Mouse (Mus musculus): Measurements from ENCODE around the gene Chrne. TPM values are rescaled to one million over a fixed set of nuclear protein-coding genes. Genes with fewer than 3 reads are reported as not detected.

The Chrne gene
- total RNA-seq, 2 experiments from 2014 or later: not detected

- peak; percentile 49 for DNase-seq (ENCODE audit: low spot score)
These were observed 34.6 kb upstream of the Chrne start for GRCm38 (mm10) chr11:70653345-70654197.

GRCm38 (mm10) chr11:70652884-70653344 lies 33.9 kb upstream of the Chrne start:
- intact Hi-C loops (cut with DNase I): loop anchor here (10.0 kb wide), 1 partner anchor 638 kb away; the partner anchor contains the start of genes Acadvl and Dlg4

More at GRCm38 (mm10) chr11:70653345-70654197, 34.6 kb upstream of the Chrne start:
- intact Hi-C loops (cut with DNase I): loop anchor here (2.0 to 10.0 kb wide), 2 partner anchors 15 to 639 kb away; partner anchors contain the start of genes Acadvl, Dlg4 and Spag7

GRCm38 (mm10) chr11:70652029-70652883 lies 33.2 kb upstream of the Chrne start:
- intact Hi-C loops (cut with DNase I): loop anchor here (10.0 kb wide), 1 partner anchor 637 kb away; the partner anchor contains the start of genes Acadvl and Dlg4
- no peak for DNase-seq (ENCODE audit: low spot score)

More at GRCm38 (mm10) chr11:70652884-70653344, 33.9 kb upstream of the Chrne start:
- no peak for DNase-seq (ENCODE audit: low spot score)

GRCm38 (mm10) chr11:70651391-70651790 lies 32.4 kb upstream of the Chrne start:
- no peak for DNase-seq (ENCODE audit: low spot score)

GRCm38 (mm10) chr11:70650322-70651175 lies 31.5 kb upstream of the Chrne start:
- no peak for DNase-seq (ENCODE audit: low spot score)
- intact Hi-C loops (cut with DNase I): loop anchor here (10.0 kb wide), 1 partner anchor 636 kb away; the partner anchor contains the start of genes Acadvl and Dlg4

More at GRCm38 (mm10) chr11:70651391-70651790, 32.4 kb upstream of the Chrne start:
- intact Hi-C loops (cut with DNase I): loop anchor here (10.0 kb wide), 1 partner anchor 637 kb away; the partner anchor contains the start of genes Acadvl and Dlg4

GRCm38 (mm10) chr11:70649185-70649734 lies 30.2 kb upstream of the Chrne start:
- no peak for DNase-seq (ENCODE audit: low spot score)
- intact Hi-C loops (cut with DNase I): no loop called here

- intact Hi-C loops (cut with DNase I): no loop called here
- DNase-seq (ENCODE audit: low spot score): no peak
These were observed 29.5 kb upstream of the Chrne start for GRCm38 (mm10) chr11:70648512-70648911.

- DNase-seq (ENCODE audit: low spot score): no peak
- intact Hi-C loops (cut with DNase I): loop anchor here (2.0 kb wide), 1 partner anchor 55 kb away; no protein-coding TSS in a partner anchor
These were observed 28.9 kb upstream of the Chrne start for GRCm38 (mm10) chr11:70647716-70648420.

GRCm38 (mm10) chr11:70646691-70647650 lies 28.0 kb upstream of the Chrne start, which contains the start of the genes Rnf167 and Slc25a11:
Gene Rnf167 (plus strand): TSS chr11:70647235.
Gene Slc25a11 (minus strand): TSS chr11:70647479.
- intact Hi-C loops (cut with DNase I): loop anchor here (2.0 kb wide), 1 partner anchor 56 kb away; no protein-coding TSS in a partner anchor
- peak; percentile 94 for DNase-seq (ENCODE audit: low spot score)

GRCm38 (mm10) chr11:70646259-70646555 lies 27.2 kb upstream of the Chrne start:
- DNase-seq (ENCODE audit: low spot score): no peak
- intact Hi-C loops (cut with DNase I): loop anchor here (2.0 kb wide), 1 partner anchor 57 kb away; no protein-coding TSS in a partner anchor

- no peak for DNase-seq (ENCODE audit: low spot score)
- intact Hi-C loops (cut with DNase I): loop anchor here (2.0 kb wide), 1 partner anchor 57 kb away; no protein-coding TSS in a partner anchor
These were observed 26.6 kb upstream of the Chrne start for GRCm38 (mm10) chr11:70645461-70646258.

- intact Hi-C loops (cut with DNase I): no loop called here
- no peak for DNase-seq (ENCODE audit: low spot score)
These were observed 25.6 kb upstream of the Chrne start for GRCm38 (mm10) chr11:70644564-70645103.

GRCm38 (mm10) chr11:70643051-70643450 lies 24.0 kb upstream of the Chrne start:
- intact Hi-C loops (cut with DNase I): no loop called here
- no peak for DNase-seq (ENCODE audit: low spot score)

- intact Hi-C loops (cut with DNase I): no loop called here
- DNase-seq (ENCODE audit: low spot score): no peak
These were observed 22.2 kb upstream of the Chrne start for GRCm38 (mm10) chr11:70641241-70641640.

GRCm38 (mm10) chr11:70639976-70640375 lies 21.0 kb upstream of the Chrne start:
- intact Hi-C loops (cut with DNase I): no loop called here
- DNase-seq (ENCODE audit: low spot score): no peak

All from heart, postnatal 25 days (tissue).